Mouse (Mus musculus): ENCODE data around the gene Timm44. TPM values are rescaled to one million over a fixed set of nuclear protein-coding genes. Genes with fewer than 3 reads are reported as not detected.

Gene Timm44
- total and polyA plus RNA-seq, 3 experiments = 174 to 199 TPM; not detected in 1

DNA sequence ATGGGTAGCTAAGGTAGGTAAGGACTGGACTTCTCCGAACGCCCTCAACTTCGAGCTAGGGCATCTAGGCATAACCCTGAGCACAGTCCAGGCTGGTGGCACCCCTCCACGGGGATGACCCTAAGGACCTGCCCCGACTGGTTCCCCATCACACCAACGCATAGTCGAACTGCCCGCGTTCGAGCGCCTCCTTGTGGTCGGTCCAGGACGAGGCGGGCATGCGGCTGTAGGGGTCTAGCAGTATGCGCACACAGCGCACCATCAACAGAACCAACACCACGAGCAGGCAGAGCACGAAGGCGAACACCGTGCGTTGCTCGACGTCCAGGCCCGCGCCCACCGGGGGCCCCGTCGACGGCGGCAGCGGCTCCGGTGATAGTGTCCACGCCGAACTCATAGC is 17.5 kb downstream of the Timm44 start:
- Histone ChIP-seq H3K79me2 (ENCODE audit: control insufficient read depth, insufficient read depth, low read length, poor library complexity) (no peaks in the 10 kb centered on the region; the same call in 1 of the 2 replicates), H3K36me3 (ENCODE audit: control insufficient read depth in 1 of 2, insufficient read depth in 2 of 2, low read length in 2 of 2) (peaks cover 3 to 7% of the 10 kb centered on the region in 2 experiments), H3K9ac (ENCODE audit: control insufficient read depth, low read depth, low read length, poor library complexity, severe bottlenecking) (peak overlapping the region; percentile 54; the same call in 1 of the 2 replicates), H3K4me1 (ENCODE audit: control insufficient read depth in 1 of 2, insufficient read depth in 2 of 2, low read length in 2 of 2) (peaks cover 0 to 11% of the 10 kb centered on the region in 2 experiments; a peak in 2 of 4 replicates), H3K9me3 (replicated peaks; ENCODE audit: insufficient read depth, low read length) (no peaks in the 10 kb centered on the region), H3K4me3 (ENCODE audit: control insufficient read depth in 1 of 2, insufficient read depth in 1 of 2, low read depth in 2 of 2, low read length in 2 of 2) (peak overlapping the region; percentile 41 to 50; a peak in 3 of 4 replicates), H3K27me3 (ENCODE audit: control insufficient read depth in 1 of 2, insufficient read depth in 2 of 2, low read length in 2 of 2) (no peaks in the 10 kb centered on the region), H3K27ac (ENCODE audit: control insufficient read depth, low read depth, low read length) (no peak overlapping the region)
- peak; percentile 68 for DNase-seq (ENCODE audit: low read depth, low spot score)
- TF ChIP-seq POLR2A (IDR thresholded peaks at IDR 0.05; ENCODE audit: control insufficient read depth in 1 of 2, insufficient read depth in 1 of 2, low read depth in 1 of 2, low read length in 2 of 2, poor library complexity in 1 of 2) (no peak), GABPA (IDR thresholded peaks at IDR 0.05; ENCODE audit: low read depth, low read length) (no peak), RCOR1 (IDR thresholded peaks at IDR 0.05; ENCODE audit: low read depth, low read length) (no peak), UBTF (IDR thresholded peaks at IDR 0.05; ENCODE audit: borderline replicate concordance, insufficient read depth, low read depth, low read length) (no peak), ZNF384 (IDR thresholded peaks at IDR 0.05; ENCODE audit: low read depth, low read length) (no peak), POLR2AphosphoS2 (IDR thresholded peaks at IDR 0.05; ENCODE audit: low read length) (no peak), MYB (IDR thresholded peaks at IDR 0.05; ENCODE audit: low read depth, low read length) (no peak), GATA1 (IDR thresholded peaks at IDR 0.05; ENCODE audit: low read depth, low read length) (no peak), MAX (IDR thresholded peaks at IDR 0.05; ENCODE audit: low read length) (no peak), ZC3H11A (IDR thresholded peaks at IDR 0.05; ENCODE audit: low read depth, low read length) (peak; percentile 21), TBP (IDR thresholded peaks at IDR 0.05; ENCODE audit: low read depth, low read length) (no peak), CTCF (IDR thresholded peaks at IDR 0.05 in 2 of 3, conservative IDR thresholded peaks at IDR 0.05 in 1 of 3; ENCODE audit: control insufficient read depth in 1 of 3, insufficient read depth in 1 of 3, low read depth in 2 of 3, low read length in 3 of 3, poor library complexity in 1 of 3, severe bottlenecking in 1 of 3) (peak; percentile 63 to 88 (median 70); a peak in 5 of 6 replicates), BHLHE40 (IDR thresholded peaks at IDR 0.05; ENCODE audit: borderline replicate concordance, low read depth, low read length) (no peak), ZKSCAN1 (IDR thresholded peaks at IDR 0.05; ENCODE audit: low read depth, low read length) (no peak), MXI1 (IDR thresholded peaks at IDR 0.05; ENCODE audit: low read depth, low read length) (no peak), SIN3A (IDR thresholded peaks at IDR 0.05; ENCODE audit: low read length) (peak; percentile 14; the same call in 1 of the 2 replicates), TCF12 (IDR thresholded peaks at IDR 0.05; ENCODE audit: low read depth, low read length) (no peak), SMC3 (IDR thresholded peaks at IDR 0.05; ENCODE audit: low read depth, low read length) (peak; percentile 70), MAZ (IDR thresholded peaks at IDR 0.05; ENCODE audit: low read depth, low read length) (no peak), ETS1 (IDR thresholded peaks at IDR 0.05; ENCODE audit: low read depth, low read length) (no peak), RAD21 (IDR thresholded peaks at IDR 0.05; ENCODE audit: low read depth, low read length) (peak; percentile 45), EP300 (IDR thresholded peaks at IDR 0.05; ENCODE audit: low read depth in 1 of 2, low read length in 2 of 2) (no peak), E2F4 (IDR thresholded peaks at IDR 0.05; ENCODE audit: borderline replicate concordance, low read depth, low read length) (no peak), NELFE (IDR thresholded peaks at IDR 0.05; ENCODE audit: low read depth, low read length) (no peak), ELF1 (IDR thresholded peaks at IDR 0.05; ENCODE audit: low read depth, low read length) (no peak), POLR2AphosphoS5 (IDR thresholded peaks at IDR 0.05; ENCODE audit: borderline replicate concordance, low read depth, low read length) (no peak), CHD1 (IDR thresholded peaks at IDR 0.05; ENCODE audit: low read depth, low read length) (no peak), USF1 (IDR thresholded peaks at IDR 0.05; ENCODE audit: low read depth, low read length) (no peak), CHD2 (IDR thresholded peaks at IDR 0.05; ENCODE audit: low read length) (no peak), ZMIZ1 (IDR thresholded peaks at IDR 0.05; ENCODE audit: low read depth, low read length) (no peak), JUND (IDR thresholded peaks at IDR 0.05; ENCODE audit: low read depth, low read length) (no peak), TAL1 (IDR thresholded peaks at IDR 0.05; ENCODE audit: low read length) (no peak), NRF1 (IDR thresholded peaks at IDR 0.05; ENCODE audit: insufficient read depth, low read depth, low read length, poor library complexity, severe bottlenecking) (no peak), HCFC1 (IDR thresholded peaks at IDR 0.05; ENCODE audit: low read depth, low read length) (no peak), MEF2A (IDR thresholded peaks at IDR 0.05; ENCODE audit: extremely low read depth, insufficient replicate concordance, low read depth, low read length, poor library complexity, severe bottlenecking) (no peak), KAT2A (conservative IDR thresholded peaks at IDR 0.05; ENCODE audit: low read depth, low read length) (no peak), USF2 (IDR thresholded peaks at IDR 0.05; ENCODE audit: borderline replicate concordance in 1 of 2, insufficient read depth in 1 of 2, low read depth in 1 of 2, low read length in 2 of 2) (no peak), MAFK (IDR thresholded peaks at IDR 0.05; ENCODE audit: borderline replicate concordance, low read depth, low read length) (no peak)
